Mouse (Mus musculus) testis, postnatal 14 days (tissue): Measurements from ENCODE around the gene Cd80.

ENCODE experiments used
- DNase-seq: peaks from one replicate; pipeline ENCODE4 v3.0.0; 2021; ENCODE audit warnings: low spot score

The Cd80 gene

GRCm38 (mm10) chr16:38448458-38448857 is 6.9 kb upstream of the Cd80 start:
- no peak for DNase-seq

GRCm38 (mm10) chr16:38450707-38451106 is 4.7 kb upstream of the Cd80 start:
- no peak for DNase-seq

GRCm38 (mm10) chr16:38451421-38452205 is 3.7 kb upstream of the Cd80 start:
- DNase-seq, result no peak

GRCm38 (mm10) chr16:38452442-38453202 is 2.7 kb upstream of the Cd80 start, which contains the start of gene Adprh:
Adprh (minus strand) TSS chr16:38452703.
- DNase-seq, result peak; percentile 91

- DNase-seq, result no peak
These were observed 2.2 kb upstream of the Cd80 start for GRCm38 (mm10) chr16:38453203-38453553.

GRCm38 (mm10) chr16:38453952-38454351 is 1.4 kb upstream of the Cd80 start:
- no peak for DNase-seq

GRCm38 (mm10) chr16:38454533-38455254 is 667 bp upstream of the Cd80 start:
- no peak for DNase-seq

GRCm38 (mm10) chr16:38456812-38457567 is 1.6 kb downstream of the Cd80 start:
- no peak for DNase-seq

GRCm38 (mm10) chr16:38458600-38459280 is 3.4 kb downstream of the Cd80 start:
- DNase-seq, result no peak

- no peak for DNase-seq
These were observed 4.6 kb downstream of the Cd80 start for GRCm38 (mm10) chr16:38459990-38460389.

- no peak for DNase-seq
These were observed 6.4 kb downstream of the Cd80 start for GRCm38 (mm10) chr16:38461749-38462148.

- DNase-seq, result no peak
These were observed 6.8 kb downstream of the Cd80 start for GRCm38 (mm10) chr16:38462161-38462560.

- DNase-seq, result no peak
These were observed 7.9 kb downstream of the Cd80 start for GRCm38 (mm10) chr16:38463305-38463704.

- DNase-seq, result no peak
These were observed 10.7 kb downstream of the Cd80 start for GRCm38 (mm10) chr16:38466089-38466488.

- DNase-seq, result no peak
These were observed 11.9 kb downstream of the Cd80 start for GRCm38 (mm10) chr16:38467091-38467916.

GRCm38 (mm10) chr16:38467917-38468705 is 12.8 kb downstream of the Cd80 start:
- DNase-seq, result no peak

GRCm38 (mm10) chr16:38468706-38469018 is 13.3 kb downstream of the Cd80 start:
- DNase-seq, result no peak

GRCm38 (mm10) chr16:38469437-38469836 is 14.1 kb downstream of the Cd80 start:
- DNase-seq, result no peak

GRCm38 (mm10) chr16:38471697-38472506 is 16.5 kb downstream of the Cd80 start:
- no peak for DNase-seq
